Mouse (Mus musculus) erythroblast, embryonic 14.5 days (primary cell): ENCODE measurements around the gene B3gnt2.

Experiments used
- GATA1 ChIP-seq: IDR thresholded peaks from 2 replicates; pipeline ENCODE4 v1.6.1; 2012; ENCODE audit warnings: low read length, inconsistent platforms, mixed read lengths
- TAL1 ChIP-seq: IDR thresholded peaks from 3 replicates; pipeline ENCODE4 v1.6.1; 2012; ENCODE audit warnings: low read length, inconsistent platforms, mixed read lengths

- TF ChIP-seq GATA1 (no peak), TAL1 (no peak)
Measured at GRCm38 (mm10) chr11:22811413-22811812, 49.3 kb downstream of the B3gnt2 start.
